ENCODE assay signal across 8 mouse cellular contexts in genomic region chr14:14701710-14702329, GRCm38 (mm10). TPM values are rescaled to one million over a fixed set of nuclear protein-coding genes. Genes with fewer than 3 reads are reported as not detected.
A peak's percentile ranks its signal among the peaks of the same experiment; 100 is the strongest.
DNase-seq lines count a peak whose midpoint lies in the region; ATAC-seq and TF ChIP-seq lines count a peak whose summit lies in the region.

Gene Slc4a7, plus strand, starts transcription at chr14:14702279.

- TF ChIP-seq EP300 in MEL (IDR thresholded peaks at IDR 0.05; ENCODE audit: low read depth in 1 of 2, low read length in 2 of 2): no peak

- no peak for TF ChIP-seq RAD21 in MEL (IDR thresholded peaks at IDR 0.05; ENCODE audit: low read depth, low read length)

- peak within 1 kb of the TSS; percentile 45 for H3K4me2 ChIP-seq in forebrain, postnatal 0 days (ENCODE audit: low read depth)
- H3K4me2 ChIP-seq in midbrain, embryonic 13.5 days (replicated peaks): peak within 1 kb of the TSS; percentile 73

- H3K79me2 ChIP-seq in MEL (ENCODE audit: control insufficient read depth, insufficient read depth, low read length, poor library complexity): peaks cover 12% of the 10 kb centered on the region

- DNase-seq in heart, adult 18-20 months: no peak
- DNase-seq in heart, adult 9 months (ENCODE audit: low spot score in 2 of 2): no peak
- no peak for DNase-seq in MEL (ENCODE audit: low read depth, low spot score)
- no peak for DNase-seq in forebrain, postnatal 0 days
- no peak for DNase-seq in layer of hippocampus, postnatal 10 days (ENCODE audit: low spot score in 2 of 2)
- no peak for DNase-seq in frontal cortex, postnatal 36 days (ENCODE audit: low spot score in 2 of 2)
- DNase-seq in cerebellum, adult 9-10 months: no peak

- H3K4me1 ChIP-seq in MEL (ENCODE audit: control insufficient read depth in 1 of 2, insufficient read depth in 2 of 2, low read length in 2 of 2): peaks cover 5 to 9% of the 10 kb centered on the region in 2 experiments; a peak in 3 of 4 replicates
- H3K4me1 ChIP-seq in forebrain, postnatal 0 days (ENCODE audit: insufficient read depth): peaks cover 13% of the 10 kb centered on the region
- H3K4me1 ChIP-seq in midbrain, embryonic 13.5 days (replicated peaks): peaks cover 26% of the 10 kb centered on the region

- ATAC-seq in forebrain, postnatal 0 days: no peak
- ATAC-seq in midbrain, embryonic 13.5 days: no peak

- H3K27me3 ChIP-seq in MEL (ENCODE audit: control insufficient read depth in 1 of 2, insufficient read depth in 2 of 2, low read length in 2 of 2): no peaks in the 10 kb centered on the region
- H3K27me3 ChIP-seq in forebrain, postnatal 0 days (ENCODE audit: insufficient read depth, low read length): no peaks in the 10 kb centered on the region
- H3K27me3 ChIP-seq in midbrain, embryonic 13.5 days: no peaks in the 10 kb centered on the region

- TF ChIP-seq CTCF in MEL (IDR thresholded peaks at IDR 0.05 in 2 of 3, conservative IDR thresholded peaks at IDR 0.05 in 1 of 3; ENCODE audit: control insufficient read depth in 1 of 3, insufficient read depth in 1 of 3, low read depth in 2 of 3, low read length in 3 of 3, poor library complexity in 1 of 3, severe bottlenecking in 1 of 3): no peak
- TF ChIP-seq CTCF in forebrain, postnatal 0 days (IDR thresholded peaks at IDR 0.05; ENCODE audit: low read depth): no peak

- peak within 1 kb of the TSS; percentile 100 for H3K9ac ChIP-seq in MEL (ENCODE audit: control insufficient read depth, low read depth, low read length, poor library complexity, severe bottlenecking)
- H3K9ac ChIP-seq in forebrain, postnatal 0 days: peak within 1 kb of the TSS; percentile 92
- peak within 1 kb of the TSS; percentile 98 for H3K9ac ChIP-seq in midbrain, embryonic 13.5 days (replicated peaks)

- H3K9me3 ChIP-seq in MEL (replicated peaks; ENCODE audit: insufficient read depth, low read length): no peaks in the 10 kb centered on the region
- H3K9me3 ChIP-seq in forebrain, postnatal 0 days (ENCODE audit: low read length): no peaks in the 10 kb centered on the region
- H3K9me3 ChIP-seq in midbrain, embryonic 13.5 days: no peaks in the 10 kb centered on the region

- peak within 1 kb of the TSS; percentile 96 to 98 for H3K4me3 ChIP-seq in MEL (ENCODE audit: control insufficient read depth in 1 of 2, insufficient read depth in 1 of 2, low read depth in 2 of 2, low read length in 2 of 2)
- H3K4me3 ChIP-seq in forebrain, postnatal 0 days (ENCODE audit: low read depth, low read length): peak within 1 kb of the TSS; percentile 81
- H3K4me3 ChIP-seq in midbrain, embryonic 13.5 days (replicated peaks): peak within 1 kb of the TSS; percentile 84

- peaks cover 0 to 17% of the 10 kb centered on the region in 2 experiments; a peak in 2 of 4 replicates for H3K36me3 ChIP-seq in MEL (ENCODE audit: control insufficient read depth in 1 of 2, insufficient read depth in 2 of 2, low read length in 2 of 2)
- no peaks in the 10 kb centered on the region for H3K36me3 ChIP-seq in forebrain, postnatal 0 days (ENCODE audit: insufficient read depth)
- no peaks in the 10 kb centered on the region for H3K36me3 ChIP-seq in midbrain, embryonic 13.5 days

- no peak for TF ChIP-seq POLR2A in MEL (IDR thresholded peaks at IDR 0.05; ENCODE audit: control insufficient read depth in 1 of 2, insufficient read depth in 1 of 2, low read depth in 1 of 2, low read length in 2 of 2, poor library complexity in 1 of 2)

- 87% methylated on average over 5 of the region's 5 CpGs for WGBS in forebrain, postnatal 0 days
- 90% methylated on average over 5 of the region's 5 CpGs for WGBS in midbrain, embryonic 13.5 days

- H3K27ac ChIP-seq in MEL (ENCODE audit: control insufficient read depth, low read depth, low read length): peak within 1 kb of the TSS; percentile 49; the same call in 1 of the 2 replicates
- peak within 1 kb of the TSS; percentile 98 for H3K27ac ChIP-seq in forebrain, postnatal 0 days (ENCODE audit: low read depth, low read length)
- peak within 1 kb of the TSS; percentile 98 for H3K27ac ChIP-seq in midbrain, embryonic 13.5 days

TF ChIP-seq in MEL, 35 proteins besides CTCF, POLR2A, EP300 and RAD21:
- TF ChIP-seq ETS1 (IDR thresholded peaks at IDR 0.05; ENCODE audit: low read depth, low read length) (no peak), MXI1 (IDR thresholded peaks at IDR 0.05; ENCODE audit: low read depth, low read length) (no peak), E2F4 (IDR thresholded peaks at IDR 0.05; ENCODE audit: borderline replicate concordance, low read depth, low read length) (no peak), GATA1 (IDR thresholded peaks at IDR 0.05; ENCODE audit: low read depth, low read length) (no peak), RCOR1 (IDR thresholded peaks at IDR 0.05; ENCODE audit: low read depth, low read length) (no peak), ZC3H11A (IDR thresholded peaks at IDR 0.05; ENCODE audit: low read depth, low read length) (no peak), UBTF (IDR thresholded peaks at IDR 0.05; ENCODE audit: borderline replicate concordance, insufficient read depth, low read depth, low read length) (no peak), MEF2A (IDR thresholded peaks at IDR 0.05; ENCODE audit: extremely low read depth, insufficient replicate concordance, low read depth, low read length, poor library complexity, severe bottlenecking) (no peak)
TF ChIP-seq in MEL: peak in this region for 0.

RNA-seq across cellular contexts. Expression of gene Slc4a7, which starts in this region (rescaled TPM):
- 10 to 100 TPM; 14.3 to 16.1 TPM for total RNA-seq in heart, adult 18-20 months (2021)
- total RNA-seq in MEL (2012; rRNA removed): 11.2 and 12.8 TPM in 2 replicates
- polyA plus RNA-seq in MEL (2012; ENCODE audit: insufficient read depth in 1 of 2, insufficient read length in 2 of 2, low read depth in 1 of 2, low replicate concordance in 2 of 2, missing spikeins in 1 of 2): 10 to 100 TPM in 1 of 2 experiments, 1 to 10 TPM in 1; 8.2 to 30.2 TPM
- 50.8 and 54.0 TPM in 2 replicates for total RNA-seq in forebrain, postnatal 0 days (2014; rRNA removed)
- polyA plus RNA-seq in forebrain, postnatal 0 days (2015; fragmentation: Nextera tagmentation; extraction: Ambion mirVana): 10.9 and 17.4 TPM in 2 replicates
- 10 to 100 TPM; 44.7 to 52.3 TPM for total RNA-seq in layer of hippocampus, postnatal 10 days (2021)
- polyA plus RNA-seq in midbrain, embryonic 13.5 days (2015; fragmentation: Nextera tagmentation; extraction: Ambion mirVana): 46.2 and 46.3 TPM in 2 replicates
